Mouse (Mus musculus) myocyte (in vitro differentiated cells): ENCODE results near the gene Rbfox1.

Source experiments
- CEBPB ChIP-seq: IDR thresholded peaks from 2 replicates; pipeline ENCODE4 v1.6.1; 2011; ENCODE audit warnings: mild to moderate bottlenecking, moderate library complexity; ENCODE audit not compliant: poor library complexity, insufficient read depth, severe bottlenecking
- E2F4 ChIP-seq: IDR thresholded peaks from one replicate; pipeline ENCODE4 v1.6.1; 2011; ENCODE audit warnings: mild to moderate bottlenecking, control low read depth, moderate library complexity; ENCODE audit not compliant: insufficient read depth
- MAX ChIP-seq: IDR thresholded peaks from one replicate; pipeline ENCODE4 v1.6.1; 2011; ENCODE audit warnings: low read depth, mild to moderate bottlenecking, control low read depth
- MYOD1 ChIP-seq, 3 experiments: IDR thresholded peaks; one replicate each; pipeline ENCODE4 v1.6.1; 2011; ENCODE audit warnings: control low read depth in 2 of 3, low read depth in 2 of 3, mild to moderate bottlenecking in 2 of 3, moderate library complexity in 1 of 3; ENCODE audit not compliant: insufficient read length in 2 of 3, control insufficient read depth in 1 of 3
- MYOG ChIP-seq, 3 experiments: IDR thresholded peaks; one replicate each; pipeline ENCODE4 v1.6.1; 2011; ENCODE audit warnings: control low read depth in 2 of 3, low read depth in 2 of 3, mild to moderate bottlenecking in 2 of 3; ENCODE audit not compliant: insufficient read length in 2 of 3, control insufficient read depth in 1 of 3, insufficient read depth in 1 of 3
- POLR2A ChIP-seq: IDR thresholded peaks from one replicate; pipeline ENCODE4 v1.6.1; 2011; ENCODE audit warnings: low read depth, mild to moderate bottlenecking, control low read depth, moderate library complexity; ENCODE audit not compliant: insufficient read length
- POLR2AphosphoS2 ChIP-seq: IDR thresholded peaks from one replicate; pipeline ENCODE4 v1.6.1; 2011; ENCODE audit warnings: low read depth, control low read depth; ENCODE audit not compliant: insufficient read length
- REST ChIP-seq: IDR thresholded peaks from one replicate; pipeline ENCODE4 v1.6.1; 2011; ENCODE audit warnings: mild to moderate bottlenecking, control low read depth, moderate library complexity; ENCODE audit not compliant: insufficient read depth, insufficient read length
- SRF ChIP-seq: IDR thresholded peaks from one replicate; pipeline ENCODE4 v1.6.1; 2011; ENCODE audit warnings: low read depth; ENCODE audit not compliant: control insufficient read depth, insufficient read length
- TCF12 ChIP-seq: IDR thresholded peaks from one replicate; pipeline ENCODE4 v1.6.1; 2011; ENCODE audit warnings: mild to moderate bottlenecking, control low read depth; ENCODE audit not compliant: poor library complexity, insufficient read depth, severe bottlenecking
- TCF3 ChIP-seq: IDR thresholded peaks from one replicate; pipeline ENCODE4 v1.6.1; 2011; ENCODE audit warnings: low read depth, control low read depth; ENCODE audit not compliant: insufficient read length
- USF1 ChIP-seq: IDR thresholded peaks from one replicate; pipeline ENCODE4 v1.6.1; 2011; ENCODE audit warnings: low read depth, mild to moderate bottlenecking, control low read depth, moderate library complexity

DNA sequence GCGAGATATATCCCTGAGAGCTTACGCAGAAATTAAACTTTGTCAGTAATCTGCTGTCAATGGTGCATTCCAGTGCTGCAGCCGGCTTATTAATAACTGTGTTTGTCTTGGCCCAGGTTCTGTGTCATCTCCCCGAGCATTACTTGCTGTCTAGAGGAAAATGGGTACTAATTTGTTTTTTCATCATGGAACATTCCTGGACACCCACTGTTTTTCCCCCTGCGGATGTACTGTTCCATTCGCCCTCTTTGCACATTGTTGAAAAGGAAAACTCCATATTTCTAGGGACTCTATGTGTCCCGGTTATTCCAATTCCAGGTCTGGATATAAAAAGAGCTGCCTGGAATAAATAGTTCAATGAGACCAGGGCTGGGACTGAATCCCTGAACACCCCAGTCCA lies 262.8 kb downstream of the Rbfox1 start:
- TF ChIP-seq MYOD1 (IDR thresholded peaks at IDR 0.05; ENCODE audit: control insufficient read depth in 1 of 3, insufficient read length in 2 of 3, low read depth in 2 of 3) = no peak
- no peak for TF ChIP-seq TCF3
- no peak for TF ChIP-seq POLR2A
- TF ChIP-seq E2F4 = no peak
- no peak for TF ChIP-seq POLR2AphosphoS2
- no peak for TF ChIP-seq REST
- no peak for TF ChIP-seq MAX
- TF ChIP-seq TCF12 = no peak
- no peak for TF ChIP-seq USF1
- TF ChIP-seq MYOG (IDR thresholded peaks at IDR 0.05; ENCODE audit: control insufficient read depth in 1 of 3, insufficient read depth in 1 of 3, insufficient read length in 2 of 3, low read depth in 2 of 3) = no peak
- no peak for TF ChIP-seq CEBPB
- TF ChIP-seq SRF = no peak
